Mouse (Mus musculus): ENCODE data around the gene C530008M17Rik.

DNA sequence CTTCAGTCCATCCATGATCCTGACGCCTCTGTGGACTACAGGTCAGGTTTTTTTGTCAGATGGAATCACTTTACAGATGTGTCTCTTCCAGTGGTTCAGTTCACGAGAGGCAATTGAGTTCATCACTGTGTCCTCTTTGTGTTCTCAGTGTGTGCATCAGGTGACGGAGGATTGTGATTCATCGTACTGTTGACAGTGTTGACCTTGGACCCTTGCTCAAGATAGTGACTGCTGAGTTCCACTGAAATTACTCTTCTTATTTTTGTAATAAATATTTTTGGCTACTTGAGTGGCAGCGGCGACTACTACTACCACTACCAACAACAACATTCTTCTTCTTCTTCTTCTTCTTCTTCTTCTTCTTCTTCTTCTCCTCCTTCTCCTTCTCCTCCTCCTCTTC, 85.2 kb downstream of the C530008M17Rik start:
- TF ChIP-seq POLR2A (IDR thresholded peaks at IDR 0.05; ENCODE audit: insufficient read depth, low read depth, low read length) = no peak
- TF ChIP-seq CTCF (IDR thresholded peaks at IDR 0.05; ENCODE audit: insufficient read depth, low read depth, low read length) = no peak

Measured in olfactory bulb, adult 2 months (tissue).